Mouse (Mus musculus) stomach, embryonic 14.5 days (tissue): Measurements from ENCODE around the gene Dnajc13. TPM values are rescaled to one million over a fixed set of nuclear protein-coding genes. Genes with fewer than 3 reads are reported as not detected.

Source experiments
- polyA plus RNA-seq: library from polyadenylated mRNA; unstranded; fragments of >200 nt; fragmentation: Nextera tagmentation; extraction: Ambion mirVana; gene quantifications from 2 replicates; pipeline ENCODE4 v1.2.1, GENCODE M21; 2014

Dnajc13 gene
- polyA plus RNA-seq, 1 experiment from 2014 or later, result 37.7 TPM

Other genes with a start within 250 kb of the Dnajc13 start
- not detected in 2 replicates for gene Gm28305, start 222.3 kb downstream of the Dnajc13 start, polyA plus RNA-seq
- 54.0 and 56.9 TPM in 2 replicates for gene Uba5, start 199.8 kb downstream of the Dnajc13 start, polyA plus RNA-seq
- gene Acad11, start 199.6 kb downstream of the Dnajc13 start, polyA plus RNA-seq, result 7.4 and 7.9 TPM in 2 replicates
- 1.1 and 1.8 TPM in 2 replicates for gene Ackr4, start 136.0 kb downstream of the Dnajc13 start, polyA plus RNA-seq
- 0.75 and 0.97 TPM in 2 replicates for gene Acpp, start 74.8 kb upstream of the Dnajc13 start, polyA plus RNA-seq